Mouse (Mus musculus): ENCODE measurements around the gene Myrip. TPM values are rescaled to one million over a fixed set of nuclear protein-coding genes. Genes with fewer than 3 reads are reported as not detected.
A peak's percentile ranks its signal among the peaks of the same experiment; 100 is the strongest.

Myrip gene
- polyA plus RNA-seq, 1 experiment from 2014 or later, result 0.45 TPM

DNA sequence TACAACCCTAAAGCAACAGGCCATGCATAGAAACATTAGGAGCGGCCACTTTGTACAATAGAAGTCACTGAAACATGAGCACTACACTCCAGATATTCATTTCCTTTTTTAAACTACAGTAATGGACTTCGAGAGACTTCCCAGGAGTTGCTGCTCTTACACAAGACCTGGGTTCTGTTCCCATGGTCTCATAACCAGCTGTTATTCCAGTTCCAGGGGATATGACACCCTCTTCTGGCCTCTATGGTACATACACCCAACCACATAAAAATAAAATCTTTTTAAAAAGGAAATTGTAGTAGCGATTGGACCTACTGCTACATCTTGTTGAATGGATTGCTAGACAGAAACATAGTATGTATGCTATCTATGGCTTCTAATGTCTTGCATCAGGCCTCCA is 190.2 kb downstream of the Myrip start:
- no peak overlapping the region for H3K27ac ChIP-seq
- no peak for ATAC-seq (ENCODE audit: insufficient number of reproducible peaks, low FRiP score, low TSS enrichment, low read depth)
- peak overlapping the region; percentile 99 for H3K4me3 ChIP-seq
- no peaks in the 10 kb centered on the region for H3K27me3 ChIP-seq
- H3K9ac ChIP-seq, result no peak overlapping the region
- 81% methylated on average over 3 of the region's 3 CpGs for WGBS
- peak overlapping the region; percentile 61 for H3K4me2 ChIP-seq
- H3K4me1 ChIP-seq, result peaks cover 17% of the 10 kb centered on the region
- peaks cover 26% of the 10 kb centered on the region for H3K36me3 ChIP-seq
- H3K9me3 ChIP-seq, result no peaks in the 10 kb centered on the region

DNA sequence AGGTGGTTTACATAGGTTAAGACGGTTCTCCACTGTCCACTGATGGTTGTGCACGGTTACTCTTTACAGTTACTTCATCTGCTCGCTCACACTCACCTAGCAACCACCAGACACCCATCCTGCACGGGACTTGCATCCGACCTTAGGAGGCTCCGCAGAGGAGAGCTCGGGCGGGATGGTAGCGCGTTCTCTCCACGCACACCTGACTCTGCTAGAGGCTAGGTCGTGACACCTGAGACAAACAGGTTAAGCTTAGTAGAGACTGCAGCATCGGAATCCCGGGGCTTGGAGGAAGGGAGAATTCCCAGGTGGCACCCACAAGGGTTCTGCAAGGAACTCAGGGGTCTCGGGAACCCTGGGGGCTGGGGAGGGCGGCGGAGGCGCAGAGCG is 190.7 kb downstream of the Myrip start, which contains the start of gene Eif1b:
Gene Eif1b (plus strand): TSS at position 223 of the 390 bp plus-strand sequence.
- Histone ChIP-seq H3K27ac (peak within 1 kb of the TSS; percentile 92), H3K4me1 (peaks cover 17% of the 10 kb centered on the region), H3K27me3 (no peaks in the 10 kb centered on the region), H3K9ac (peak within 1 kb of the TSS; percentile 99), H3K9me3 (no peaks in the 10 kb centered on the region), H3K4me3 (peak within 1 kb of the TSS; percentile 99), H3K4me2 (peak within 1 kb of the TSS; percentile 61), H3K36me3 (peaks cover 26% of the 10 kb centered on the region)
- no peak for ATAC-seq (ENCODE audit: insufficient number of reproducible peaks, low FRiP score, low TSS enrichment, low read depth)
- WGBS, result 4% methylated on average over 19 of the region's 19 CpGs

DNA sequence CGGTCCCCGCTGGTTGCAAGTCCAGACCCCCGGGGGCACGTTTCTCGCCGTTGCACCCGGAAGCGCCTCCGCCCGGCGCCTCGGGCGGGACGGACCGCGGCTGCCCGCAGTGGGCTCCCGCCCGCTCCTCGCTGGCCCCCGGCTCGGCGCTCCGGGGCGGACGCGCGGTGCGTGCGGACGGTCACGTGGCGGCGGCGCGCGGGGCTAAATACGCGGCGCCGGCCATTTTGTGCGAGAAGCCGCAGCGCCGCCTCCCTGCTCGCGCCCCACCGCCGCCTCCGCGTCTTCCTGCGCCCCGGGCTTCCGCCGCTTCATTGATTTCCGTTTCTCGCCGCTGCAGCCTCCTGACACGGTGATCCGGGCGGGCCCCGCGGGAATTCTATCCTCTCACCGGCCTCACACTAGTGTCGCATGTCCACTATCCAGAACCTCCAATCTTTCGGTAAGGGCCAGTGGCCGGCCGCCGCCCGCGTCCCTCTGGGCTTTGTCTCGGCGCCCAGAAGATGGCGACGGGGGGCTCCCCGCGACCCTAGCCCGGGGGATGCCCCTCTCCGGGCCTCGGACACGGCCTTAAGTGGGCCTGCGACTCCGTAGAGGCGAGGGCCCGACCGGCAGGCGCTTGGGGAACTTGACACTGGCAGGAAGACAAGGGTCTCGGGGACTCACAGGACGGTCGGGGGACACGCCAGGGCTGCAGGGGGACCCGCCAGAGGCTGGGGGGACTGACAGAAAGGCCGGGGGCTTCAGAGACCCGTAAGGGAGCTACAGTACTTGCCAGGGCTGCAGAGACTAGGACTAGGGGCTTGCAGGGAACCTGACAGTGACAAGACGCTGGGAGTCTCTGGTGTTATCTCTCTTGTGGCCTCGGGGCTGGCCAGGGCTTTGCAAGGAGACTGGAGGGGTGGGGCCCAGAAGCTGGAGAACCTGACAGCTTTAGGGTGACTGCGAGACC is 191.4 kb downstream of the Myrip start:
- no peaks in the 10 kb centered on the region for H3K27me3 ChIP-seq
- peaks cover 17% of the 10 kb centered on the region for H3K4me1 ChIP-seq
- H3K9ac ChIP-seq, result peak overlapping the region; percentile 99
- ATAC-seq (ENCODE audit: insufficient number of reproducible peaks, low FRiP score, low TSS enrichment, low read depth), result peak; percentile 77
- WGBS, result under 1% methylated on average over 71 of the region's 97 CpGs
- H3K27ac ChIP-seq, result peak overlapping the region; percentile 92
- H3K36me3 ChIP-seq, result peaks cover 26% of the 10 kb centered on the region
- peak overlapping the region; percentile 61 for H3K4me2 ChIP-seq
- no peaks in the 10 kb centered on the region for H3K9me3 ChIP-seq
- peak overlapping the region; percentile 99 for H3K4me3 ChIP-seq

DNA sequence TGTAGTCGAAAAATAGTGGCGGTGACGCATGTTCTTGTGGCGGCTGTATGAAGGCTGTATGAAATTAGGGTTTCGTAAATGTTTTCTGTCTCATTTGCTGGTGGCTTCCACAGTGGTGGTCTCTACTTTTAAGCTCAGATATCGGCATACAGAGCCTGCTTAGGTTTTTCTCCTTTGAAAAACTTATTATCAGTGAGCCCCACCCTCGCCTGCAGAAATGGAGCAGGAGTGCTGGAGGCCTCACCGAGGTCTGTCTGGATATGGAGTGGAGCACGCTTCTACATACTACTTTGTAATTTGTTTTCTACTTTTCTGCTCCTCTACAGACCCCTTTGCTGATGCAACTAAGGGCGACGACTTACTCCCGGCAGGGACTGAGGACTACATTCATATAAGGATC is 192.5 kb downstream of the Myrip start:
- Histone ChIP-seq H3K9me3 (no peaks in the 10 kb centered on the region), H3K4me3 (peak overlapping the region; percentile 99), H3K36me3 (peaks cover 26% of the 10 kb centered on the region), H3K27me3 (no peaks in the 10 kb centered on the region), H3K27ac (peak overlapping the region; percentile 92; the same call in 1 of the 2 replicates), H3K4me2 (peak overlapping the region; percentile 61), H3K4me1 (peaks cover 17% of the 10 kb centered on the region), H3K9ac (peak overlapping the region; percentile 99)
- ATAC-seq (ENCODE audit: insufficient number of reproducible peaks, low FRiP score, low TSS enrichment, low read depth), result no peak
- 54% methylated on average over 12 of the region's 12 CpGs for WGBS

DNA sequence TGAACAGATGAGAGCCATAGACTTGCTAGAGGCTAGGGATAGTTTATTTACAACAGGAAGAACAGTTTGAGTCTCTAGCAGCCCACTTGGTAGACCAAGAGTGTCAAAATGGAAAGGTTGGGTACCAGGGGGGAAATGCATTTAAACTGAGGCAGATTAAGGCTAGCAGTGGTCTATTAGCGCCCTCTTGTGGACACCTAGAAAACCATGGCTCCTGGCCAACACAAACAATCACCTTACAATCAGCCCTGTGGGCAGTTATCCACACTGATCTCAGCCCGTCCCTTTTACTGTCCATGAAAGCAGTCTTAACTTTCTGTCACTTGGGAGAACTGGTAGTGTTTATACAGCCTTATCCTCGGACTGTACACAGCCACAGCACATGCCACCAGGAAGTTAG is 195.4 kb downstream of the Myrip start:
- no peak for ATAC-seq (ENCODE audit: insufficient number of reproducible peaks, low FRiP score, low TSS enrichment, low read depth)
- Histone ChIP-seq H3K36me3 (peaks cover 26% of the 10 kb centered on the region), H3K9me3 (no peaks in the 10 kb centered on the region), H3K27ac (no peak overlapping the region), H3K4me2 (no peak overlapping the region), H3K27me3 (no peaks in the 10 kb centered on the region), H3K9ac (no peak overlapping the region), H3K4me3 (no peak overlapping the region), H3K4me1 (peaks cover 17% of the 10 kb centered on the region)
- WGBS, result 3% methylated on average over 3 of the region's 3 CpGs

DNA sequence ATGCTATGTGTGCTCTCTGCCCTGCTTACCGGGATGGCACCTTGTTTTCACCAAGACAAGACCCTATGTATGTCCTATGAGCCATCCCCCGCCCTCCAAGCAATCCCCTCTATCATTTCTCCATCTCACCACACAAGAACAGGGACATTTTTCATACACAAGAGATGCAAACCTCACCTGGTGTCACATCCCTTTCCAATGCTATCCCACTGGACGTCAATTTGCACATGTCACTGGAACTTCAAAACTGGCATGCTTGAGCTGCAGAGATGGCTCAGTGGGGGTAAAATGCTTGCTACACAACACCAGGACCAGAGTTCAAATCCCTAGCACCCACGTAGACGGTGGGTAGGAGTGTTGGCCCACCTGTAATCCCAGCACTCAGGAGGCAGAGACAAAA is 196.7 kb downstream of the Myrip start:
- no peak overlapping the region for H3K4me2 ChIP-seq
- H3K4me3 ChIP-seq, result no peak overlapping the region
- H3K27ac ChIP-seq, result no peak overlapping the region
- H3K9me3 ChIP-seq, result no peaks in the 10 kb centered on the region
- no peak overlapping the region for H3K9ac ChIP-seq
- H3K36me3 ChIP-seq, result peaks cover 26% of the 10 kb centered on the region
- no peak for ATAC-seq (ENCODE audit: insufficient number of reproducible peaks, low FRiP score, low TSS enrichment, low read depth)
- 84% methylated on average over 5 of the region's 5 CpGs for WGBS
- no peaks in the 10 kb centered on the region for H3K27me3 ChIP-seq
- peaks cover 13% of the 10 kb centered on the region for H3K4me1 ChIP-seq

DNA sequence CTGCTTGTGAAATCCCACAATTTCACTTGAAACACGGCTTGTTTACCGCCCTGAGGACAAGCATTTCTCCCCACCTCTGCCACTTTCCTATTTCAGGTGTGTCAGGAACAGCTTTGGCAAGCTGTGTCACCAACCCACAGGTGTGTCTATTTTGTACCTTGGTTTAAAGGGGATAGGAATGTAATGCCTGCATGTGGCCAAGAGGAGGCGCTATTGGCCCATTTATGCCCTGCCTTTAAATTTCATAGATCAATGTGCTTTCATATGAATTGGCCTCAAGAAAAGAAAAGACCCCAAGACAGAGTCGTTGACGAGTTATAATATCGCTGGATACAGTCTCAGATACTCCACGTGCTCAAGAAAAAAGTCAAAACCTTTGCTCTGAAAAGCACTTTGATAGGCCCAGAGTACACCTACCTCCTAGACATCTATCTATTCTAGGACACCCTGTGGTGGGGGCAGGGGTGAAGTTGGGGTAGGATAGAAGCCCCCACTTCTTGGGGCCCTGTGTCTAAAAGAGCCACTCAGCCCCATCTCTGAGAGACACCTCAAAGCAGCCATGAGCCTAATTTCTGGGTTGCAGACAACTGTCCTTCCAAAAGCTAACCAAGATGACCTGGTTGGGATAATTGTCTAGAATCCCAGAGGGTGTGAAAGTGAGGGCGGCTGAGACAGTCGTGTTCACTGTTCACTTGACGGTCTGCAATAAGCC is 200.0 kb downstream of the Myrip start:
- no peaks in the 10 kb centered on the region for H3K4me1 ChIP-seq
- H3K36me3 ChIP-seq, result peaks cover 2% of the 10 kb centered on the region; the same call in 1 of the 2 replicates
- no peak for ATAC-seq (ENCODE audit: insufficient number of reproducible peaks, low FRiP score, low TSS enrichment, low read depth)
- H3K27ac ChIP-seq, result no peak overlapping the region
- H3K27me3 ChIP-seq, result no peaks in the 10 kb centered on the region
- H3K9ac ChIP-seq, result no peak overlapping the region
- H3K4me3 ChIP-seq, result no peak overlapping the region
- WGBS, result 35% methylated on average over 10 of the region's 10 CpGs
- H3K4me2 ChIP-seq, result no peak overlapping the region
- H3K9me3 ChIP-seq, result no peaks in the 10 kb centered on the region

DNA sequence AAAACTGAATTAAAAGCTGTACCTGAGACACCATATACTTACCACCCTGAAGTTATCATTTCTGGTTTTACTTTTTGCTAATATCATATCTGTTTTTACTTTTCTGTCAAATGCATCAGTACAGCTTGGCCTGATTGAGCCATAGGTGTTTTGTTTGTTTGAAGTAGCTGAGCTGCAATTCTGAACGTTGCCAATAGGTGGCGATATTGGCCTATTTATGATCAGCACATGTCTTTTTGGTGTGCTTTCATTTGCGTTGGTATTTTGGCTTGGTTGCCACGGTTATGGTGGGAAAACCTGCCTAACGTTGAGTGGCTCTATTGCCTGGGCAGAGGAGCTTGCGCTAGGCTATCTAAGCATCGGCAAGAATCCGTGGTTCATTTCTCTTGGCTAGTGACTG is 200.7 kb downstream of the Myrip start:
- no peak overlapping the region for H3K4me3 ChIP-seq
- no peaks in the 10 kb centered on the region for H3K4me1 ChIP-seq
- WGBS, result 8% methylated on average over 8 of the region's 8 CpGs
- no peak for ATAC-seq (ENCODE audit: insufficient number of reproducible peaks, low FRiP score, low TSS enrichment, low read depth)
- no peak overlapping the region for H3K9ac ChIP-seq
- no peaks in the 10 kb centered on the region for H3K27me3 ChIP-seq
- H3K9me3 ChIP-seq, result no peaks in the 10 kb centered on the region
- H3K4me2 ChIP-seq, result no peak overlapping the region
- H3K36me3 ChIP-seq, result no peaks in the 10 kb centered on the region; the same call in 1 of the 2 replicates
- no peak overlapping the region for H3K27ac ChIP-seq

DNA sequence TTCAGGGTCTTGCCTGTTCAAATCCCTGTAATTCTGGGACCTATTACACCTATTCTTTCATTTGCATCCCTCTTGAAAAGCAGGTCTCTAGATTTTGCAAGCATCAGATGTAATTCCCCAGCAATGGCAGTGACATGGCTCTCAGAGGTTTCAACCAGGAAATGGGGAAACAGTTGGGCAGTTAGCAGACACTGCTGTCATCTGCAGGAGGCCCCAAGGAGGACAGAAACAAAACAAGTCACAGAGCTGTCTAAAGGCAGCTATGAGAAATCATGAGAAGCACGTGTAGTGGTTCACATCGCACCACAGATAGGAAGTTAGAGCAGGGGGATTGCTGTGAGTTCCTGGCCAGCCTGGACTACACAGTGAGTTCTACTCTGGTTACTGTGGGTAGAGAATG is 203.1 kb downstream of the Myrip start:
- Histone ChIP-seq H3K9me3 (no peaks in the 10 kb centered on the region), H3K27me3 (no peaks in the 10 kb centered on the region), H3K27ac (no peak overlapping the region), H3K4me1 (no peaks in the 10 kb centered on the region), H3K4me3 (no peak overlapping the region), H3K9ac (no peak overlapping the region), H3K36me3 (no peaks in the 10 kb centered on the region), H3K4me2 (no peak overlapping the region)
- no peak for ATAC-seq (ENCODE audit: insufficient number of reproducible peaks, low FRiP score, low TSS enrichment, low read depth)
- 87% methylated on average over 2 of the region's 2 CpGs for WGBS

DNA sequence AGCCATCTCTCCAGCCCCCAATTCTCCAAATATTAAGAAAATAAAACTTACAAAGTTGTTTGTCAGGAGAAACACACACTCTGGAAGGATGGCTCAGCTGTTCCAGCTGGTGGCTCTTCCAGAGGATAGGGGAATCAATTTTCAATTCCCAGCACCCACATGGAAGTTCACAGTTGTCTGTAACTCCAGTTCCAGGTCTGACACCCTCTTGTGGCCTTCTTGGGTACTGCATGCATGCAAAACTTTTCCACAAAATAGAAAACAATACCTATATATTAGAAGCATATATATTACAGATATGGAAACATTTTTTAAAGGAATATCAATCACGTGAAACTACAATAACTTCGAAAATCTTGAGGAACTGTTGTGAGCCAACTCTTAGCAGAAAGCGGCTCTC is 210.5 kb downstream of the Myrip start:
- H3K27ac ChIP-seq, result no peak overlapping the region
- ATAC-seq (ENCODE audit: insufficient number of reproducible peaks, low FRiP score, low TSS enrichment, low read depth), result no peak
- no peak overlapping the region for H3K4me3 ChIP-seq
- WGBS, result 77% methylated on average over 3 of the region's 3 CpGs
- H3K9me3 ChIP-seq, result no peaks in the 10 kb centered on the region
- H3K4me2 ChIP-seq, result no peak overlapping the region
- no peaks in the 10 kb centered on the region for H3K36me3 ChIP-seq
- H3K4me1 ChIP-seq, result no peaks in the 10 kb centered on the region
- H3K27me3 ChIP-seq, result no peaks in the 10 kb centered on the region
- no peak overlapping the region for H3K9ac ChIP-seq

DNA sequence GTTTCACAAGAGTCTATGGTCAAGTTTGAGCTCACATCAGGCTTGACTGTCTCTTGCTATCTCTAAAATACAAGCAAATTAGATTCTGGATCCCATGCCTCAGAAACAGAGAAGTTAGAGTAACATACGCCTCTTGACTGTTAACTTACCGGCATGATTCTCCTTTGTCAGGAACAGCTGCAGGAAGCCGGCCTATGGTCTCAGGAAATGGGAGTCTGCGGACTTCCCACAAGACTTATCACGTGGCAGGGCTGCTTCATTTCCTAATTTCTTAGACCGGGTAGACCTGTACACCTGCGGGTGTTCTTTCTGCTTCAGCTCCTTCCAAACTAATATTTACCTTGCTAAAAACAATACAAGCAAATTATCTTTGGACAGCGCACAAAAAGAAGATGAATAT is 215.4 kb downstream of the Myrip start:
- Histone ChIP-seq H3K27me3 (no peaks in the 10 kb centered on the region), H3K9me3 (no peaks in the 10 kb centered on the region), H3K4me3 (no peak overlapping the region), H3K4me1 (no peaks in the 10 kb centered on the region), H3K4me2 (no peak overlapping the region), H3K36me3 (no peaks in the 10 kb centered on the region), H3K9ac (no peak overlapping the region), H3K27ac (no peak overlapping the region)
- 73% methylated on average over 8 of the region's 8 CpGs for WGBS
- no peak for ATAC-seq (ENCODE audit: insufficient number of reproducible peaks, low FRiP score, low TSS enrichment, low read depth)

DNA sequence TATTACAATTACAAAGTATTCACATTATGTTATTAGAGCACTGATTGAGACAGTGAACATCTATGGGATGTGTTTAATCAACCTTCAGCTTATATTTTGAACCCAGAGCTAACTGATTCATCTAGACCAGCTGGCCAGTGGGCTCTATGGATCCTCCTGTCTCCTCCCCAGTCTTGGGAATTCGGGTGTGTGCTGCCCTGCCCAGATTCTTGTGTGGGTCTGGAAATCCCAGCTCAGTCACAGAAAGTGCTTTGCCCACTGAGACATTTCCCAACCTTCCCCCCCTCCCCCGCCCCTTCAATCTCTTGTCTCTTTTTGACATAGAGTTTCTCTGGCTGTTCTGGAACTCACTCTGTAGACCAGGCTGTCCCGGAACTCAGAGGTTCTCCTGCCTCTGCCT is 217.6 kb downstream of the Myrip start:
- Histone ChIP-seq H3K4me2 (no peak overlapping the region), H3K36me3 (no peaks in the 10 kb centered on the region), H3K9me3 (no peaks in the 10 kb centered on the region), H3K27me3 (no peaks in the 10 kb centered on the region), H3K9ac (no peak overlapping the region), H3K4me1 (no peaks in the 10 kb centered on the region), H3K27ac (no peak overlapping the region), H3K4me3 (no peak overlapping the region)
- no peak for ATAC-seq (ENCODE audit: insufficient number of reproducible peaks, low FRiP score, low TSS enrichment, low read depth)
- 80% methylated on average over 3 of the region's 3 CpGs for WGBS
